Mouse (Mus musculus) midbrain, embryonic 13.5 days (tissue): ENCODE results near the gene Plk4. TPM values are rescaled to one million over a fixed set of nuclear protein-coding genes. Genes with fewer than 3 reads are reported as not detected.
"Not testable (repeated sequence)": the region's sequence is repeated elsewhere in the genome, so short reads cannot be mapped to it uniquely, and the experiment has no call there.

Experiments
- ATAC-seq: fragments of 200-750 bp; cut with Nextera tagmentation; 2 replicates; pipeline ENCODE4 v1.8.0; 2017; ENCODE audit warnings: mild to moderate bottlenecking, moderate TSS enrichment, moderate library complexity
- H3K27ac ChIP-seq: fragments of 300-500 bp; sonication (generic); 2 replicates; pipeline ENCODE4 v1.5.1; 2015; ENCODE audit warnings: inconsistent platforms, mild to moderate bottlenecking, moderate library complexity
- H3K27me3 ChIP-seq: fragments of 300-500 bp; sonication (generic); 2 replicates; pipeline ENCODE4 v1.6.1; 2015; ENCODE audit warnings: mild to moderate bottlenecking, inconsistent platforms
- H3K36me3 ChIP-seq: fragments of 300-500 bp; sonication (generic); 2 replicates; pipeline ENCODE4 v1.6.1; 2015; ENCODE audit warnings: mild to moderate bottlenecking, inconsistent platforms
- H3K4me1 ChIP-seq: fragments of 300-500 bp; sonication (generic); replicated peaks from 2 replicates; pipeline ENCODE4 v1.6.1; 2015; ENCODE audit warnings: inconsistent platforms
- H3K4me2 ChIP-seq: fragments of 300-500 bp; sonication (generic); replicated peaks from 2 replicates; pipeline ENCODE4 v1.6.1; 2015; ENCODE audit warnings: moderate library complexity, mild to moderate bottlenecking, inconsistent platforms
- H3K4me3 ChIP-seq: fragments of 300-500 bp; sonication (generic); replicated peaks from 2 replicates; pipeline ENCODE4 v1.5.1; 2015; ENCODE audit warnings: mild to moderate bottlenecking, inconsistent platforms
- H3K9ac ChIP-seq: fragments of 300-500 bp; sonication (generic); replicated peaks from 2 replicates; pipeline ENCODE4 v1.6.1; 2015; ENCODE audit warnings: mild to moderate bottlenecking, inconsistent platforms
- H3K9me3 ChIP-seq: fragments of 300-500 bp; sonication (generic); 2 replicates; pipeline ENCODE4 v1.6.1; 2016; ENCODE audit warnings: mild to moderate bottlenecking, inconsistent platforms
- WGBS: fragments of 180-500 bp; shearing (Covaris S2); methylation state at CpG from one replicate; pipeline ENCODE4 v1.1.7; 2015; 5-methylcytosine and 5-hydroxymethylcytosine counted together
- polyA plus RNA-seq: library from polyadenylated mRNA; unstranded; fragments of >200 nt; fragmentation: Nextera tagmentation; extraction: Ambion mirVana; gene quantifications from 2 replicates; pipeline ENCODE4 v1.2.1, GENCODE M21; 2015

Plk4 gene
- polyA plus RNA-seq, 1 experiment from 2014 or later = 23.2 TPM

GRCm38 (mm10) chr3:40846473-40846956 is 46.7 kb downstream of the Plk4 start, which contains the start of gene Mfsd8:
Mfsd8 (minus strand) TSS chr3:40846886.
- H3K4me2 ChIP-seq = peak within 1 kb of the TSS; percentile 61
- WGBS = under 1% methylated on average over 39 of the region's 39 CpGs
- peak; percentile 99 for ATAC-seq

GRCm38 (mm10) chr3:40846957-40847017 is 47.0 kb downstream of the Plk4 start, which contains the start of gene Abhd18:
Abhd18 (plus strand) TSS chr3:40846970.
- 0% methylated on average over 3 of the region's 4 CpGs for WGBS

More at GRCm38 (mm10) chr3:40846473-40846956, 46.7 kb downstream of the Plk4 start, which contains the start of gene Mfsd8:
- not testable (repeated sequence) for H3K9me3 ChIP-seq, H3K4me1 ChIP-seq, H3K36me3 ChIP-seq, H3K27me3 ChIP-seq
- Histone ChIP-seq H3K27ac (peak within 1 kb of the TSS; percentile 86), H3K9ac (peak within 1 kb of the TSS; percentile 76), H3K4me3 (peak within 1 kb of the TSS; percentile 50)

GRCm38 (mm10) chr3:40847018-40847417 is 47.2 kb downstream of the Plk4 start:
- H3K36me3 ChIP-seq, H3K9me3 ChIP-seq, H3K27me3 ChIP-seq, H3K4me1 ChIP-seq, ATAC-seq: not testable (repeated sequence)
- H3K27ac ChIP-seq = peak overlapping the region; percentile 31
- WGBS = under 1% methylated on average over 17 of the region's 21 CpGs
- peak overlapping the region; percentile 50 for H3K4me3 ChIP-seq
- peak overlapping the region; percentile 76 for H3K9ac ChIP-seq
- H3K4me2 ChIP-seq = peak overlapping the region; percentile 61

More at GRCm38 (mm10) chr3:40846957-40847017, 47.0 kb downstream of the Plk4 start, which contains the start of gene Abhd18:
- not testable (repeated sequence) for H3K4me1 ChIP-seq, H3K9me3 ChIP-seq, ATAC-seq, H3K27me3 ChIP-seq, H3K36me3 ChIP-seq
- peak within 1 kb of the TSS; percentile 76 for H3K9ac ChIP-seq
- H3K4me3 ChIP-seq = peak within 1 kb of the TSS; percentile 50
- H3K4me2 ChIP-seq = peak within 1 kb of the TSS; percentile 61
- peak within 1 kb of the TSS; percentile 86 for H3K27ac ChIP-seq

- not testable (repeated sequence) for H3K4me3 ChIP-seq, H3K27me3 ChIP-seq, H3K36me3 ChIP-seq, H3K27ac ChIP-seq, H3K9me3 ChIP-seq, ATAC-seq, H3K4me1 ChIP-seq, H3K9ac ChIP-seq
- WGBS = 90% methylated on average over 2 of the region's 2 CpGs
- H3K4me2 ChIP-seq = peak overlapping the region; percentile 61
Observed at GRCm38 (mm10) chr3:40847936-40848335, 48.1 kb downstream of the Plk4 start.

- not testable (repeated sequence) for H3K36me3 ChIP-seq, ATAC-seq, H3K27ac ChIP-seq
Observed at GRCm38 (mm10) chr3:40853123-40853738, 53.4 kb downstream of the Plk4 start.

More at GRCm38 (mm10) chr3:40853123-40853738, 53.4 kb downstream of the Plk4 start:
- H3K9me3 ChIP-seq, H3K4me1 ChIP-seq, H3K9ac ChIP-seq, H3K4me3 ChIP-seq, H3K27me3 ChIP-seq, H3K4me2 ChIP-seq: not testable (repeated sequence)
- WGBS = 96% methylated on average over 3 of the region's 3 CpGs

Other genes with a start within 250 kb of the Plk4 start
- 0.34 and 0.48 TPM in 2 replicates for gene Slc25a31, start 91.2 kb upstream of the Plk4 start, polyA plus RNA-seq
- gene Hspa4l, start 55.5 kb upstream of the Plk4 start, polyA plus RNA-seq = 55.6 and 60.1 TPM in 2 replicates
- gene Mfsd8, start 46.9 kb downstream of the Plk4 start, polyA plus RNA-seq = 11.7 and 12.2 TPM in 2 replicates
- gene Abhd18, start 47.0 kb downstream of the Plk4 start, polyA plus RNA-seq = 13.2 and 18.6 TPM in 2 replicates
- 0.22 and 0.49 TPM in 2 replicates for gene 1700034I23Rik, start 102.5 kb downstream of the Plk4 start, polyA plus RNA-seq
- gene Larp1b, start 149.8 kb downstream of the Plk4 start, polyA plus RNA-seq = 2.4 and 2.6 TPM in 2 replicates